Mouse (Mus musculus): Measurements from ENCODE around the gene Lgi4. TPM values are rescaled to one million over a fixed set of nuclear protein-coding genes. Genes with fewer than 3 reads are reported as not detected.

The Lgi4 gene
- polyA plus RNA-seq, 1 experiment, result 2.5 TPM

DNA sequence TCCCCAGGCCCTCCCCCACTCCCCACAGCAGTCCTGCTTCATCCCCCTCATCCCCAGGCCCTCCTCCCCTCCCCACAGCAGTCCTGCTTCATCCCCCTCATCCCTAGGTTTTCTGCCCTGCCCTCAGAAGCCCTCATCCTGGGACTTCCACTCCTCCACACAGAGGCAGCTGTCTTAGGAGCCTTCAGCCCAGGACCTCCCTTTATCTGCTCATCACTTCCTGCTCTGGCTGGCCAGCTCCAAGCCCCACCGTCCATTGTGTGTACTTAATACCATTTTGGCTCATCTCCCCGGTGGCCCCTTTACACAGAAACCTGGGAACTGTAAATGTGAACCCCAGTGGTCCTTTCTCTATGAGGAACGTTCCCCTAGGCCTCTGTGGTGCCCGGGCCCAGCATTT is 52.9 kb downstream of the Lgi4 start:
- no peaks in the 10 kb centered on the region; the same call in 1 of the 2 replicates for H3K4me1 ChIP-seq (ENCODE audit: control insufficient read depth, insufficient read depth, insufficient read length, low read length)
- TF ChIP-seq CTCF (IDR thresholded peaks at IDR 0.05; ENCODE audit: extremely low read depth, insufficient read length, insufficient replicate concordance, low read depth, low read length), result no peak
- TF ChIP-seq POLR2A (IDR thresholded peaks at IDR 0.05; ENCODE audit: low read depth, low read length), result no peak
- no peak overlapping the region for H3K4me3 ChIP-seq (ENCODE audit: low read depth, low read length)

DNA sequence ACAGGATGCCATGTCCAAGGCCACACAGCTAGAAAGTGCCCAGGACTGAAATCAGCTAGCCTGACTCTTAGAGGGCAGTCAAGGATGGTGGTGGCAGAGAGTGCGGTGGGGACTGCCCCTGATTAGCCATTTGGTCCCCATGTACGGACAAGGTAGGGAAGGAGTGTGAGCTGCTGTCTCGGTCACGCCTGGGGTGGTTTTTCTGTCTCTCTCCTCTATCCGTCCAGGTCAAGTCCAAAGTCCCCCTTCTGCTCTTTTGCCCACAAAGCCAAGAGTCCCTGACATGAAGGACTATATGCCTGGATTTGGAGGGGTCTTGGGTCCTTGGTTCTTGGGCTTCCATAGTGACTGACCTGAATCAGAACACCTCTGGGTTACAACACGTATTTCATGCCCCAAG is 54.7 kb downstream of the Lgi4 start:
- 76% methylated on average over 6 of the region's 6 CpGs for WGBS
- H3K4me3 ChIP-seq (ENCODE audit: low read depth, low read length), result no peak overlapping the region

More for the DNA sequence above, 52.9 kb downstream of the Lgi4 start:
- H3K27ac ChIP-seq (ENCODE audit: insufficient read depth, low read depth, low read length), result no peak overlapping the region
- no peaks in the 10 kb centered on the region for H3K36me3 ChIP-seq (ENCODE audit: control insufficient read depth, insufficient read depth, low read length)
- WGBS, result 41% methylated on average over 4 of the region's 4 CpGs
- H3K27me3 ChIP-seq (ENCODE audit: control insufficient read depth, insufficient read depth, low read length), result no peaks in the 10 kb centered on the region

GRCm38 (mm10) chr7:31114646-31115045 is 55.5 kb downstream of the Lgi4 start:
- TF ChIP-seq CTCF (IDR thresholded peaks at IDR 0.05; ENCODE audit: extremely low read depth, insufficient read length, insufficient replicate concordance, low read depth, low read length), result no peak
- no peak for TF ChIP-seq POLR2A (IDR thresholded peaks at IDR 0.05; ENCODE audit: low read depth, low read length)
- Histone ChIP-seq H3K36me3 (ENCODE audit: control insufficient read depth, insufficient read depth, low read length) (no peaks in the 10 kb centered on the region), H3K27me3 (ENCODE audit: control insufficient read depth, insufficient read depth, low read length) (no peaks in the 10 kb centered on the region), H3K4me1 (ENCODE audit: control insufficient read depth, insufficient read depth, insufficient read length, low read length) (no peaks in the 10 kb centered on the region; the same call in 1 of the 2 replicates), H3K4me3 (ENCODE audit: low read depth, low read length) (no peak overlapping the region; the same call in 1 of the 2 replicates), H3K27ac (ENCODE audit: insufficient read depth, low read depth, low read length) (no peak overlapping the region)
- 30% methylated on average over 10 of the region's 10 CpGs for WGBS

More for the DNA sequence above, 54.7 kb downstream of the Lgi4 start:
- TF ChIP-seq CTCF (IDR thresholded peaks at IDR 0.05; ENCODE audit: extremely low read depth, insufficient read length, insufficient replicate concordance, low read depth, low read length) (no peak), POLR2A (IDR thresholded peaks at IDR 0.05; ENCODE audit: low read depth, low read length) (no peak)
- no peaks in the 10 kb centered on the region for H3K27me3 ChIP-seq (ENCODE audit: control insufficient read depth, insufficient read depth, low read length)
- H3K4me1 ChIP-seq (ENCODE audit: control insufficient read depth, insufficient read depth, insufficient read length, low read length), result no peaks in the 10 kb centered on the region; the same call in 1 of the 2 replicates
- no peaks in the 10 kb centered on the region for H3K36me3 ChIP-seq (ENCODE audit: control insufficient read depth, insufficient read depth, low read length)
- H3K27ac ChIP-seq (ENCODE audit: insufficient read depth, low read depth, low read length), result no peak overlapping the region

- no peaks in the 10 kb centered on the region for H3K36me3 ChIP-seq (ENCODE audit: control insufficient read depth, insufficient read depth, low read length)
- 21% methylated on average over 15 of the region's 15 CpGs for WGBS
- TF ChIP-seq CTCF (IDR thresholded peaks at IDR 0.05; ENCODE audit: extremely low read depth, insufficient read length, insufficient replicate concordance, low read depth, low read length) (no peak), POLR2A (IDR thresholded peaks at IDR 0.05; ENCODE audit: low read depth, low read length) (no peak)
- H3K27me3 ChIP-seq (ENCODE audit: control insufficient read depth, insufficient read depth, low read length), result no peaks in the 10 kb centered on the region
- H3K27ac ChIP-seq (ENCODE audit: insufficient read depth, low read depth, low read length), result no peak within 1 kb of the TSS
- H3K4me1 ChIP-seq (ENCODE audit: control insufficient read depth, insufficient read depth, insufficient read length, low read length), result no peaks in the 10 kb centered on the region; the same call in 1 of the 2 replicates
- peak within 1 kb of the TSS; percentile 16; the same call in 1 of the 2 replicates for H3K4me3 ChIP-seq (ENCODE audit: low read depth, low read length)
These were observed 56.0 kb downstream of the Lgi4 start, which contains the start of gene Hpn for GRCm38 (mm10) chr7:31115182-31115581. Hpn (minus strand) TSS chr7:31115290.

- H3K27me3 ChIP-seq (ENCODE audit: control insufficient read depth, insufficient read depth, low read length), result no peaks in the 10 kb centered on the region
- no peak overlapping the region for H3K27ac ChIP-seq (ENCODE audit: insufficient read depth, low read depth, low read length)
- no peak overlapping the region for H3K4me3 ChIP-seq (ENCODE audit: low read depth, low read length)
- H3K4me1 ChIP-seq (ENCODE audit: control insufficient read depth, insufficient read depth, insufficient read length, low read length), result no peaks in the 10 kb centered on the region; the same call in 1 of the 2 replicates
- no peak for TF ChIP-seq POLR2A (IDR thresholded peaks at IDR 0.05; ENCODE audit: low read depth, low read length)
- TF ChIP-seq CTCF (IDR thresholded peaks at IDR 0.05; ENCODE audit: extremely low read depth, insufficient read length, insufficient replicate concordance, low read depth, low read length), result no peak
- no peaks in the 10 kb centered on the region for H3K36me3 ChIP-seq (ENCODE audit: control insufficient read depth, insufficient read depth, low read length)
- WGBS, result 57% methylated on average over 17 of the region's 17 CpGs
These were observed 56.5 kb downstream of the Lgi4 start for GRCm38 (mm10) chr7:31115587-31116043.

DNA sequence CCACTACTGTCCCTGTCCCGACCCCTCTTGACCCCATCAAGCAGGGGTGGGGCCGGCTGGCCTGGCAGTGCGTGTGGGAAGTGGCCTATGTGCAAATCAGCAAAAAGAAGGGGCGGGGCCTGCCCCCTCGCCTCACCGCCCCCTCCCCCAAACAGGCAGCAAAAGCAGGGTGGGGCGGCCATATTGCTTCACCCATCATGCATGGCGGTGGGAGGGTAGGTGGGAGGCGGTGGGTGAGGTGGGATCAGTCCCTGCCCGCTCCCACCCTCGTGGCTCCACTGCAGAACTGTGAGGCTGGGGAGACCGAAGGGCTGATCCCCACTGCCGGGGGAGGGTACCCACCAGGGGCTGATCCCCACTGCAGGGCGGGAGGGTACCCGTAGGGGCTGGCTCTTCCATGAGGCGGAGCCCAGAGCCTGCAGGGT is 57.6 kb downstream of the Lgi4 start:
- Histone ChIP-seq H3K27me3 (ENCODE audit: control insufficient read depth, insufficient read depth, low read length) (no peaks in the 10 kb centered on the region), H3K27ac (ENCODE audit: insufficient read depth, low read depth, low read length) (no peak overlapping the region), H3K4me3 (ENCODE audit: low read depth, low read length) (no peak overlapping the region), H3K36me3 (ENCODE audit: control insufficient read depth, insufficient read depth, low read length) (no peaks in the 10 kb centered on the region), H3K4me1 (ENCODE audit: control insufficient read depth, insufficient read depth, insufficient read length, low read length) (no peaks in the 10 kb centered on the region; the same call in 1 of the 2 replicates)
- TF ChIP-seq CTCF (IDR thresholded peaks at IDR 0.05; ENCODE audit: extremely low read depth, insufficient read length, insufficient replicate concordance, low read depth, low read length), result no peak
- WGBS, result 68% methylated on average over 16 of the region's 16 CpGs

GRCm38 (mm10) chr7:31117465-31117864 is 58.3 kb downstream of the Lgi4 start:
- TF ChIP-seq POLR2A (IDR thresholded peaks at IDR 0.05; ENCODE audit: low read depth, low read length) (no peak), CTCF (IDR thresholded peaks at IDR 0.05; ENCODE audit: extremely low read depth, insufficient read length, insufficient replicate concordance, low read depth, low read length) (no peak)
- 89% methylated on average over 11 of the region's 11 CpGs for WGBS
- H3K27me3 ChIP-seq (ENCODE audit: control insufficient read depth, insufficient read depth, low read length), result no peaks in the 10 kb centered on the region

More at GRCm38 (mm10) chr7:31117465-31117864, 58.3 kb downstream of the Lgi4 start:
- Histone ChIP-seq H3K4me1 (ENCODE audit: control insufficient read depth, insufficient read depth, insufficient read length, low read length) (no peaks in the 10 kb centered on the region; the same call in 1 of the 2 replicates), H3K27ac (ENCODE audit: insufficient read depth, low read depth, low read length) (no peak overlapping the region), H3K4me3 (ENCODE audit: low read depth, low read length) (no peak overlapping the region), H3K36me3 (ENCODE audit: control insufficient read depth, insufficient read depth, low read length) (no peaks in the 10 kb centered on the region)

All from small intestine, adult 2 months (tissue).